Mouse (Mus musculus): ENCODE data around the gene Palm3. TPM values are rescaled to one million over a fixed set of nuclear protein-coding genes. Genes with fewer than 3 reads are reported as not detected.

Palm3 gene
- polyA plus RNA-seq, 1 experiment from 2014 or later = 5.2 TPM

DNA sequence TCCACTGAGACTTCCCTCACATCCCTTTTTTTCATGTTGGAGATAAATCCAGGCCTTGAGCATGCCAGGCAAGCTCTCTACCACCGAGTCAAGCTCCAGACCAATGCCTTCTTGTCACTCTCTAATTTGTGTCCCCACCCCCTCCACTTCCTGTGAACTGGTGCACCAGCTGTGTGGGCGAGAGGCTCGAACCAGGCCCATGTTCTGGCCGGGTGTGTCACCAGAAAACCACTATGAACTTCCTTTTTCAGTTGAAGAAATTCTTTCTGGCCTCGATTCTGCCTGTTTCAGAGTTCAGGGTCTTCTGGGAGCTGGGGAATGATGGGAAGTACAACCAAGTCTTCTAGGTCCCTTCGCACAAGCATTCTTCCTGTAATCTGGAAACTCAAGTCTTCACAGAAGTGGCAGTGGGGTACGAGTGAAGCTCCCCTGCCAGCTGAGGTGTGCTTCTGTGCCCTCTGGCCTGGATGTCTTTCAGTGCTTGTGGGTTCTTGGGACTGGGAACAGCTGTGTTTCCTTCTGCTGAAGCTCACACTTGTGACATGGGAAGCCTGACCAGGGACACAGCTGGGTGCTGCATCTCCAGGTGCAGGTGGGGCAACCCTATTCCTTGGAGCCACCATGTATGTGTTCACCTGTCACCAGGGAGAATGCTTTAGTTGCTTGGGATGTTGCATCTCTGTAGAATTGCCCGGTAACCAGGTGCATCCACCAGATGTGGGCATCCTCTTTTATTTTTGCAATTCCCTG, 42.8 kb downstream of the Palm3 start:
- no peaks in the 10 kb centered on the region for H3K27me3 ChIP-seq (ENCODE audit: control insufficient read depth, insufficient read depth, low read length)
- no peaks in the 10 kb centered on the region for H3K9me3 ChIP-seq (ENCODE audit: control insufficient read depth, low read length)
- no peak overlapping the region for H3K9ac ChIP-seq (replicated peaks; ENCODE audit: low read depth, low read length)
- H3K4me3 ChIP-seq (ENCODE audit: low read depth, low read length) = no peak overlapping the region
- no peak overlapping the region for H3K4me2 ChIP-seq (ENCODE audit: low read depth, low read length)
- H3K27ac ChIP-seq (ENCODE audit: low read depth, low read length) = no peak overlapping the region
- peaks cover 16% of the 10 kb centered on the region; the same call in 1 of the 2 replicates for H3K4me1 ChIP-seq (ENCODE audit: control insufficient read depth, insufficient read depth, low read length)
- WGBS = 74% methylated on average over 8 of the region's 8 CpGs
- no peaks in the 10 kb centered on the region for H3K36me3 ChIP-seq (ENCODE audit: control insufficient read depth, insufficient read depth, low read length)
- ATAC-seq (ENCODE audit: low read depth) = no peak

DNA sequence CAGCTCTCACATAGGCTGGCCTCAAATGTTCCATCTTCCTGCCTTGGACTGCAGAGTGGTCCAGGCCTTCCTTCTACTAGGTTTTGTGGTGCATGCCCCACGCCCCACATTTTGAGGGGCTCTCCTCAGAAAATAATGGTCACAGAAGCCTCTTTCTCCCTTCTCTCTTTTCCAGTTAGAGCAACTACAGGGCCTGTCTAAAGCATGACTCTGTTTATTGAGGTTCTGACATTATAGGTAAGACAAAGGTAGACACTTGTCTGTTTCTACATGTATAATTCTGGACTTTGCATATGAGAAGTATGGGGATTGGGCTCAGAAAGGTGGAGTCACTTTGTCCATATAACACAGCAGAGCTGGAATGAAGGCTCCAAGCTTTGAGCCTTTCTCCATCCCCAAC, 43.8 kb downstream of the Palm3 start, which contains the start of gene Gm10643:
Gene Gm10643, minus strand, starts transcription at position 101 of the 400 bp plus-strand sequence.
- Histone ChIP-seq H3K36me3 (ENCODE audit: control insufficient read depth, insufficient read depth, low read length) (no peaks in the 10 kb centered on the region), H3K4me3 (ENCODE audit: low read depth, low read length) (peak within 1 kb of the TSS; percentile 86), H3K4me1 (ENCODE audit: control insufficient read depth, insufficient read depth, low read length) (peaks cover 19% of the 10 kb centered on the region), H3K27ac (ENCODE audit: low read depth, low read length) (peak within 1 kb of the TSS; percentile 75), H3K9ac (replicated peaks; ENCODE audit: low read depth, low read length) (peak within 1 kb of the TSS; percentile 59), H3K4me2 (ENCODE audit: low read depth, low read length) (peak within 1 kb of the TSS; percentile 72), H3K9me3 (ENCODE audit: control insufficient read depth, low read length) (no peaks in the 10 kb centered on the region), H3K27me3 (ENCODE audit: control insufficient read depth, insufficient read depth, low read length) (no peaks in the 10 kb centered on the region)
- ATAC-seq (ENCODE audit: low read depth) = no peak
- 91% methylated on average over 1 of the region's 1 CpGs for WGBS

DNA sequence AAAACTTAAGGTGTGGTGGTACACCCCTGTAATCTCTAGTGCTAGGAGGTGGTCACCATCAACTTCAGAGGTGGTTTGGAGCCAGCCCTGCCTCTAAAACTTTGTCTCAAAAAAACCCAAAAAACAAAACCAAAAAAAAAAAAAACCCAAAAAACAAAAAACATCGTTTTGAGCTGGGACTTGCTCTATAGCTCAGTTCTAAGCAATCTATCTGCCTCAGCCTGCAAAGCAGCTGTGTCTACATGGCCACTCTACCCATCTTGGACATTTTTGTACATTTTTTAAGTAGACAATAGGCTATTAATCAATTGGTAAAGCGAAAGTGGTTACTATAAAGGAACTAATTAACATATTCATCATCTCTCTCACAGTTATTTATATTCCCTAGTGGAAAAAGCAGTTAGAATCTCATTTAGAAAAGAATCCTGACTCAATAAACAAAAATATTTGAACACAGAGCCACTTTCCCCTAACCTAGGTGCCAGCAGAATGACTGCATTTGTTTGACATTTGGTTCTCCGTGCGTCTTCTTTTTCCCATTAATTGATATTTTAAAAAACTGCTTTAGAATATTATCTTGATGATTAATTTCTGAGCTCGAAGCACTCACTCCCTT, 44.3 kb downstream of the Palm3 start:
- H3K9me3 ChIP-seq (ENCODE audit: control insufficient read depth, low read length) = no peaks in the 10 kb centered on the region
- H3K27me3 ChIP-seq (ENCODE audit: control insufficient read depth, insufficient read depth, low read length) = no peaks in the 10 kb centered on the region
- no peak for ATAC-seq (ENCODE audit: low read depth)
- peak overlapping the region; percentile 59 for H3K9ac ChIP-seq (replicated peaks; ENCODE audit: low read depth, low read length)
- peak overlapping the region; percentile 75 for H3K27ac ChIP-seq (ENCODE audit: low read depth, low read length)
- peak overlapping the region; percentile 72 for H3K4me2 ChIP-seq (ENCODE audit: low read depth, low read length)
- WGBS = 15% methylated on average over 5 of the region's 5 CpGs
- peak overlapping the region; percentile 86 for H3K4me3 ChIP-seq (ENCODE audit: low read depth, low read length)
- H3K36me3 ChIP-seq (ENCODE audit: control insufficient read depth, insufficient read depth, low read length) = no peaks in the 10 kb centered on the region
- peaks cover 19% of the 10 kb centered on the region for H3K4me1 ChIP-seq (ENCODE audit: control insufficient read depth, insufficient read depth, low read length)

DNA sequence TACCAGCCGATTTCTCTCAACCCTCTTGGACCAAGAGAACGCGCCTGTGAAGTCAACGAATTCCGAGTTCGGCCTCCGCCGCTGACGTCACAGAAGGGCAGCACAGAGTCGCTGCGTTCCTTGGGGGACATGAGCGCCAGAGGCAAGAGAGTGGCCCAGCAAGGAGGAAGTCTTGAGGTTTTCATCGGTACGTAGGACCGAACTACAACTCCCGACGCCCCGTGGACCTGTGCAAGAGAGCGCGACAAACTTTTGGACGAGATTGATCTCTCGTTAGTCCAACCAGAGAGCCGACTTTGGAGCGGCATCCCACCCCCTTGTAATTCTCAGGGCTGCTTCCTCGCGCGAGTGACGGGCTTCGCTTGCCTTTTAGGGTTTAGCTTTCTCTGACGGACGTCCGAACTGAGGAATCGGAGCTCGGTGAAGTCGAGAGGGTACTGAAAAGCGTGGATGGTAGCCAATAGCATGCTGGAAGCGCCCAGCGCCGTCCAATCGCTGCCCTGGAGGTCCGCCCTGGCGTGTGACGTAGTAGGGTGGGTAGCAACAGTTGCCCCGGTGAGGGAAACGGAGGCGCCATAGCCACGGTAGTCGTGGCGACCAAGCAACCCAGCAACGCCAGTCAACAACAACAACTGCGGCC, 45.1 kb downstream of the Palm3 start, which contains the start of gene Rfx1:
Gene Rfx1, plus strand, starts transcription at position 544 of the 640 bp plus-strand sequence.
- Histone ChIP-seq H3K9me3 (ENCODE audit: control insufficient read depth, low read length) (no peaks in the 10 kb centered on the region), H3K36me3 (ENCODE audit: control insufficient read depth, insufficient read depth, low read length) (no peaks in the 10 kb centered on the region)

DNA sequence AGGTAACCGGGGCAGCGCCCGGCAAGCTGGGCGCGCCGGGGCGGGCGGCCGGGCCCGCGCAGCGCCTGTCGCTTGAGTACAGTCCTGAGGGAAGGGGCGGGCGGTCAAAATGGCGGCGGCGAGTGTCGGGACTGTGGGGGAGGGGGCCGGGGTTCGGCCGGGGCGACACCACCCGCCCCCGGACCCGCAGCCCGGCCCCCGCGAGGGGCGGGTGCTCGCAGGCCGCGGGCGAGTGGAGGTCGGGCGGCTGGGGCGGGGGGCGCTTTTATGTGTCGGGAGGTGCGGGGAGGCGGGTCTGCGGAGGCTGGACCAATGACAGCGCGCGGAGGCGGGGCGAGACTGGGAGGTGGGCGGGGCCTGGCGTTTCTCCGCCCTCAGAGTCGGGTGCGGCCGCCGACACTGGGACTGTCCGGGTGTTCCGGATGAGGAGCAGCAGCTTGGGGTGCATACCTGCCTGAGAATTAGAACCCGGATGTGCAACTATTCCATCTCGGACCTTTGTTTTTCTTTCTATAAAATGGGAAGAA, 45.8 kb downstream of the Palm3 start:
- 2% methylated on average over 47 of the region's 58 CpGs for WGBS
- ATAC-seq (ENCODE audit: low read depth) = peak; percentile 57

More for the DNA sequence above, 45.1 kb downstream of the Palm3 start, which contains the start of gene Rfx1:
- Histone ChIP-seq H3K4me3 (ENCODE audit: low read depth, low read length) (peak within 1 kb of the TSS; percentile 86), H3K9ac (replicated peaks; ENCODE audit: low read depth, low read length) (peak within 1 kb of the TSS; percentile 79), H3K27me3 (ENCODE audit: control insufficient read depth, insufficient read depth, low read length) (no peaks in the 10 kb centered on the region), H3K27ac (ENCODE audit: low read depth, low read length) (peak within 1 kb of the TSS; percentile 94), H3K4me1 (ENCODE audit: control insufficient read depth, insufficient read depth, low read length) (peaks cover 19% of the 10 kb centered on the region), H3K4me2 (ENCODE audit: low read depth, low read length) (peak within 1 kb of the TSS; percentile 72)
- ATAC-seq (ENCODE audit: low read depth) = peak; percentile 98
- WGBS = 0% methylated on average over 47 of the region's 51 CpGs

DNA sequence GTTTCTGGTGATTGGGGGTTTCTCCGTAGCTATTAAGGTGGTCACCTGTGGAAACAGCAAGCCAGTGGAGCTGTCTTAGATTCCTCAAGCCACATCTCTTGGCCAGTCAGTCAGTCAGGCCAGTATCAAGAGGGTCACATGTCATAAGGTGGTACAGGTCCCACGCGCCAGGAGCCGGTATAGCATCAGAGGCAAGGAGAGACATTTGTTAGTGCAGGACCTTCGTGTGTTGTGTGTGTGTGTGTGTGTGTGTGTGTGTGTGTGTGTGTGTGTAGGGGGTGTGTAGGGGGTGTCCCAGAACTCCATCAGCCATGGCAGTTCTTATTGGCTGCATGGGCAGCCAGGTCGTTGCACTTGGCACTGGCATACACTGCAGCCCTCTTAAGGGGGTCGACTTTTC, 46.6 kb downstream of the Palm3 start:
- Histone ChIP-seq H3K27ac (ENCODE audit: low read depth, low read length) (no peak overlapping the region), H3K4me1 (ENCODE audit: control insufficient read depth, insufficient read depth, low read length) (peaks cover 24% of the 10 kb centered on the region), H3K36me3 (ENCODE audit: control insufficient read depth, insufficient read depth, low read length) (no peaks in the 10 kb centered on the region), H3K4me3 (ENCODE audit: low read depth, low read length) (peak overlapping the region; percentile 86), H3K4me2 (ENCODE audit: low read depth, low read length) (peak overlapping the region; percentile 48), H3K9ac (replicated peaks; ENCODE audit: low read depth, low read length) (no peak overlapping the region), H3K27me3 (ENCODE audit: control insufficient read depth, insufficient read depth, low read length) (no peaks in the 10 kb centered on the region), H3K9me3 (ENCODE audit: control insufficient read depth, low read length) (no peaks in the 10 kb centered on the region)
- ATAC-seq (ENCODE audit: low read depth) = no peak
- WGBS = 90% methylated on average over 7 of the region's 7 CpGs

More for the DNA sequence above, 45.8 kb downstream of the Palm3 start:
- peak overlapping the region; percentile 94 for H3K27ac ChIP-seq (ENCODE audit: low read depth, low read length)
- H3K4me1 ChIP-seq (ENCODE audit: control insufficient read depth, insufficient read depth, low read length) = peaks cover 23% of the 10 kb centered on the region
- peak overlapping the region; percentile 48 for H3K4me2 ChIP-seq (ENCODE audit: low read depth, low read length)
- peak overlapping the region; percentile 86 for H3K4me3 ChIP-seq (ENCODE audit: low read depth, low read length)
- no peaks in the 10 kb centered on the region for H3K36me3 ChIP-seq (ENCODE audit: control insufficient read depth, insufficient read depth, low read length)
- H3K27me3 ChIP-seq (ENCODE audit: control insufficient read depth, insufficient read depth, low read length) = no peaks in the 10 kb centered on the region
- no peaks in the 10 kb centered on the region for H3K9me3 ChIP-seq (ENCODE audit: control insufficient read depth, low read length)
- peak overlapping the region; percentile 79 for H3K9ac ChIP-seq (replicated peaks; ENCODE audit: low read depth, low read length)

DNA sequence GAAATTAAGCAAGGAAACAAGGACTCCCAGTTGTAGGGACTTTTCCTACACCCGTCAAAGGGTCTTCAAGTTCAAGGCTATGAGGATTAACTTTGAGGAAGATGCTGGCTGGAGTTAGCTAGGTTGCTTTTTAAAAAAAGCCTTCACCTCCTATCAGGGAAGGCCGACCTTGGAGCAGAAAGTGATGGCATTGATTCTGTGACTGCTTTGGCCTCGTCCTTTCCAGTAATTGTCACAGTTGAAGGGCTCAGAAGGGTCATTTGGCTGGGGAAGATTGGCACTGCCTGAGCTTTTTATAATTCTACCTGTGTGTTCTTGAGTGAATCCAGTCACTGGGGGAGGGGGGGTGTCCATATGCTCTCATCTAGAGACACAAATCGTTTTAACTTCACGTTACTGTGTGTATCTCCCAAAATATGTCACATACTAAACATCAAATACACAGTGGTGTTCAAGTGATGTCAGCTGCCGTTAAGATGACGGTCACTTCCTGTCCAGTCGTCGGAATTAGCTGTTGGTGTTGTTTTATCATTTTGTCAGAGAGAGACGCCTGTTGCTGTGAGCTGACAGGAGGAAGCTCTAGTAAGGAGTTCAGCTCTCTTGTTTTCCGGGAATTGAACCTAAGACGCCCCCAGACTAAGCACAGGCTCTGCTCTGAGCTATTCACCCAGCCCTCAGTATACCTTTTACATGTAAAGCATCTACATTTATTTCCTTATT, 47.2 kb downstream of the Palm3 start:
- no peak overlapping the region for H3K4me3 ChIP-seq (ENCODE audit: low read depth, low read length)
- WGBS = 80% methylated on average over 12 of the region's 12 CpGs

DNA sequence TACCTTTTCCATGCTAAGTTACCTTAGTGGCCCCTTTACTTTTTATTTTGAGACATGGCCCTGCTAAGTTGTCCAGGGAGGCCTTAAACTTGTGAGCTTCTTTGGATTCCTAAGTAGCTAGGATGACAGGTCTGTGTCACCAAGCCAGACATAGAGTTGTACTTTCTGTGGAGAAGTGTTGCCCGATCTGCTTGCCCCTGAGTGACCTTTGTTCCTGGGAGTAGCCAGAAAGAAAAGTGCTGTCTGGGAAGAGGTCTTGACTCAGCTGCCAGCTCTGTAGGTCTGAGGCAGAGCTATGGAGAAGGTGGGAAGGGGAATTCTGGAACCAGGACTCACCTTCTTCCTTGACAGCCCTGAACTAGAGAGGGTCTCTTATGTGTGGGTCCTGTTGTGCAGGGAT, 47.9 kb downstream of the Palm3 start:
- Histone ChIP-seq H3K4me3 (ENCODE audit: low read depth, low read length) (no peak overlapping the region), H3K9me3 (ENCODE audit: control insufficient read depth, low read length) (no peaks in the 10 kb centered on the region), H3K4me2 (ENCODE audit: low read depth, low read length) (no peak overlapping the region), H3K27ac (ENCODE audit: low read depth, low read length) (0 out of 2 replicates have a peak overlapping the region, but pooled peaks have one; percentile 5), H3K27me3 (ENCODE audit: control insufficient read depth, insufficient read depth, low read length) (no peaks in the 10 kb centered on the region), H3K4me1 (ENCODE audit: control insufficient read depth, insufficient read depth, low read length) (peaks cover 33% of the 10 kb centered on the region), H3K9ac (replicated peaks; ENCODE audit: low read depth, low read length) (no peak overlapping the region), H3K36me3 (ENCODE audit: control insufficient read depth, insufficient read depth, low read length) (no peaks in the 10 kb centered on the region)
- no peak for ATAC-seq (ENCODE audit: low read depth)
- WGBS = 61% methylated on average over 1 of the region's 1 CpGs

More for the DNA sequence above, 47.2 kb downstream of the Palm3 start:
- no peaks in the 10 kb centered on the region for H3K36me3 ChIP-seq (ENCODE audit: control insufficient read depth, insufficient read depth, low read length)
- no peaks in the 10 kb centered on the region for H3K27me3 ChIP-seq (ENCODE audit: control insufficient read depth, insufficient read depth, low read length)
- no peak for ATAC-seq (ENCODE audit: low read depth)
- H3K9ac ChIP-seq (replicated peaks; ENCODE audit: low read depth, low read length) = no peak overlapping the region
- H3K27ac ChIP-seq (ENCODE audit: low read depth, low read length) = no peak overlapping the region
- H3K9me3 ChIP-seq (ENCODE audit: control insufficient read depth, low read length) = no peaks in the 10 kb centered on the region
- H3K4me1 ChIP-seq (ENCODE audit: control insufficient read depth, insufficient read depth, low read length) = peaks cover 29% of the 10 kb centered on the region
- H3K4me2 ChIP-seq (ENCODE audit: low read depth, low read length) = 0 out of 2 replicates have a peak overlapping the region, but pooled peaks have one; percentile 48

All from neural tube, embryonic 14.5 days (tissue).